Mouse (Mus musculus) CH12.LX (cell line): ENCODE measurements at regions not wholly inside any gene's neighbourhood (a gene's known extent, or its start where the extent isn't known, plus 50 kb on each side); places are given as distances from the start of the nearest gene placed in this dataset.

Experiments
- DNase-seq: peaks from one replicate; pipeline ENCODE4 v3.0.0-alpha.2; 2013; ENCODE audit errors: extremely low read depth
- H3K27ac ChIP-seq: 2 replicates; pipeline ENCODE4 v1.5.1; 2012; ENCODE audit warnings: low read depth, mild to moderate bottlenecking, control low read depth, moderate library complexity; ENCODE audit not compliant: insufficient read depth
- H3K27me3 ChIP-seq: replicated peaks from 2 replicates; pipeline ENCODE3; 2012; ENCODE audit warnings: inconsistent platforms
- H3K36me3 ChIP-seq, 2 experiments: replicated peaks in 1 of 2; 2 replicates each; pipeline versions ENCODE3 to v1.6.1; 2012; ENCODE audit warnings: inconsistent platforms in 1 of 2, low read length in 1 of 2, mild to moderate bottlenecking in 1 of 2, mixed read lengths in 1 of 2, moderate library complexity in 1 of 2; ENCODE audit not compliant: control insufficient read depth in 1 of 2, insufficient read depth in 1 of 2
- H3K4me1 ChIP-seq, 2 experiments: 2 replicates each; pipeline ENCODE4 v1.6.1; 2012; ENCODE audit warnings: inconsistent platforms in 1 of 2, moderate library complexity in 1 of 2; ENCODE audit not compliant: insufficient read depth in 2 of 2, control insufficient read depth in 1 of 2
- H3K4me2 ChIP-seq: 2 replicates; pipeline ENCODE4 v1.6.1; 2012; ENCODE audit warnings: low read depth, mild to moderate bottlenecking, control low read depth; ENCODE audit not compliant: poor library complexity, insufficient read depth, severe bottlenecking
- H3K4me3 ChIP-seq, 3 experiments: fragments of 150-350 bp in 1 of 3; sonication (generic) in 1 of 3; replicated peaks in 1 of 3; 2 replicates each; pipeline versions ENCODE3 to v1.5.1; 2011 to 2012; ENCODE audit warnings: low read depth in 2 of 3, low read length in 2 of 3, mild to moderate bottlenecking in 2 of 3, moderate library complexity in 2 of 3, control low read depth in 1 of 3, improper control_type of control experiment in 1 of 3, inconsistent platforms in 1 of 3, mixed read lengths in 1 of 3; ENCODE audit not compliant: poor library complexity in 1 of 3
- H3K79me2 ChIP-seq: replicated peaks from 2 replicates; pipeline ENCODE4 v1.6.1; 2012; ENCODE audit warnings: mild to moderate bottlenecking, moderate library complexity; ENCODE audit not compliant: control insufficient read depth, poor library complexity, insufficient read depth, severe bottlenecking; ENCODE audit errors: extremely low read depth
- H3K9ac ChIP-seq: 2 replicates; pipeline ENCODE4 v1.6.1; 2012; ENCODE audit warnings: low read depth, mild to moderate bottlenecking, control low read depth, moderate library complexity; ENCODE audit not compliant: insufficient read depth
- H3K9me3 ChIP-seq: replicated peaks from 2 replicates; pipeline ENCODE3; 2012; ENCODE audit warnings: low read length, inconsistent platforms, mixed read lengths
- CHD2 ChIP-seq: IDR thresholded peaks from 2 replicates; pipeline ENCODE4 v1.6.1; 2011; ENCODE audit warnings: low read length, improper control_type of control experiment
- CTCF ChIP-seq, 2 experiments: IDR thresholded peaks in 1 of 2; conservative IDR thresholded peaks in 1 of 2; 2 replicates each; pipeline ENCODE4 v1.5.1; 2011 to 2012; ENCODE audit warnings: low read depth in 2 of 2, low read length in 2 of 2, improper control_type of control experiment in 1 of 2, inconsistent platforms in 1 of 2, mild to moderate bottlenecking in 1 of 2, moderate library complexity in 1 of 2
- ELF1 ChIP-seq: IDR thresholded peaks from 2 replicates; pipeline ENCODE4 v1.6.1; 2014; ENCODE audit warnings: low read depth, mild to moderate bottlenecking, inconsistent platforms, low read length, improper control_type of control experiment
- EP300 ChIP-seq: IDR thresholded peaks from 2 replicates; pipeline ENCODE4 v1.6.1; 2011; ENCODE audit warnings: low read length, improper control_type of control experiment
- ETS1 ChIP-seq: conservative IDR thresholded peaks from 2 replicates; pipeline ENCODE4 v1.6.1; 2012; ENCODE audit warnings: low read depth, mild to moderate bottlenecking, inconsistent platforms, low read length, improper control_type of control experiment, moderate library complexity
- GABPA ChIP-seq: IDR thresholded peaks from 2 replicates; pipeline ENCODE4 v1.6.1; 2012; ENCODE audit warnings: low read depth, low read length, improper control_type of control experiment, inconsistent platforms; ENCODE audit not compliant: insufficient replicate concordance
- HCFC1 ChIP-seq: IDR thresholded peaks from 2 replicates; pipeline ENCODE4 v1.6.1; 2012; ENCODE audit warnings: low read depth, mild to moderate bottlenecking, inconsistent platforms, low read length, improper control_type of control experiment
- JUN ChIP-seq: IDR thresholded peaks from 2 replicates; pipeline ENCODE4 v1.6.1; 2011; ENCODE audit warnings: low read depth, mild to moderate bottlenecking, low read length, improper control_type of control experiment, moderate library complexity; ENCODE audit not compliant: insufficient read depth
- JUND ChIP-seq: conservative IDR thresholded peaks from 2 replicates; pipeline ENCODE4 v1.6.1; 2011; ENCODE audit warnings: low read depth, low read length, improper control_type of control experiment
- KAT2A ChIP-seq: IDR thresholded peaks from 2 replicates; pipeline ENCODE4 v1.6.1; 2012; ENCODE audit warnings: low read length, improper control_type of control experiment, inconsistent platforms; ENCODE audit not compliant: insufficient replicate concordance
- MAFK ChIP-seq: IDR thresholded peaks from 2 replicates; pipeline ENCODE4 v1.6.1; 2011; ENCODE audit warnings: low read length, improper control_type of control experiment; ENCODE audit not compliant: insufficient replicate concordance
- MAZ ChIP-seq: IDR thresholded peaks from 2 replicates; pipeline ENCODE4 v1.6.1; 2012; ENCODE audit warnings: low read depth, mild to moderate bottlenecking, inconsistent platforms, low read length, improper control_type of control experiment, moderate library complexity
- MXI1 ChIP-seq: IDR thresholded peaks from 2 replicates; pipeline ENCODE4 v1.6.1; 2011; ENCODE audit warnings: mild to moderate bottlenecking, low read depth, low read length, improper control_type of control experiment
- MYC ChIP-seq: IDR thresholded peaks from 2 replicates; pipeline ENCODE4 v1.6.1; 2011; ENCODE audit warnings: low read depth, mild to moderate bottlenecking, improper control_type of control experiment, low read length
- NELFE ChIP-seq: IDR thresholded peaks from 2 replicates; pipeline ENCODE4 v1.6.1; 2011; ENCODE audit warnings: low read depth, low read length, improper control_type of control experiment
- PAX5 ChIP-seq: IDR thresholded peaks from 2 replicates; pipeline ENCODE4 v1.6.1; 2012; ENCODE audit warnings: low read length, inconsistent platforms, mixed read lengths
- POLR2A ChIP-seq: IDR thresholded peaks from 2 replicates; pipeline ENCODE4 v1.6.1; 2011; ENCODE audit warnings: low read depth, mild to moderate bottlenecking, improper control_type of control experiment, low read length
- RAD21 ChIP-seq: IDR thresholded peaks from 2 replicates; pipeline ENCODE4 v1.6.1; 2011; ENCODE audit warnings: low read depth, mild to moderate bottlenecking, low read length, improper control_type of control experiment, moderate library complexity
- RCOR1 ChIP-seq: conservative IDR thresholded peaks from 2 replicates; pipeline ENCODE4 v1.6.1; 2012; ENCODE audit warnings: low read depth, mild to moderate bottlenecking, inconsistent platforms, low read length, improper control_type of control experiment
- SIN3A ChIP-seq: IDR thresholded peaks from 2 replicates; pipeline ENCODE4 v1.6.1; 2012; ENCODE audit warnings: low read length, improper control_type of control experiment, inconsistent platforms
- TBP ChIP-seq: conservative IDR thresholded peaks from 2 replicates; pipeline ENCODE4 v1.6.1; 2011; ENCODE audit warnings: low read depth, low read length, improper control_type of control experiment
- UBTF ChIP-seq: IDR thresholded peaks from 2 replicates; pipeline ENCODE4 v1.6.1; 2012; ENCODE audit warnings: low read depth, mild to moderate bottlenecking, inconsistent platforms, low read length, improper control_type of control experiment, moderate library complexity
- USF1 ChIP-seq: IDR thresholded peaks from 2 replicates; pipeline ENCODE4 v1.6.1; 2014; ENCODE audit warnings: low read depth, mild to moderate bottlenecking, inconsistent platforms, low read length, improper control_type of control experiment
- USF2 ChIP-seq: conservative IDR thresholded peaks from 2 replicates; pipeline ENCODE4 v1.6.1; 2011; ENCODE audit warnings: low read depth, low read length, improper control_type of control experiment
- ZC3H11A ChIP-seq: IDR thresholded peaks from 2 replicates; pipeline ENCODE4 v1.6.1; 2012; ENCODE audit warnings: low read depth, mild to moderate bottlenecking, inconsistent platforms, low read length, improper control_type of control experiment
- ZKSCAN1 ChIP-seq: IDR thresholded peaks from 2 replicates; pipeline ENCODE4 v1.6.1; 2012; ENCODE audit warnings: low read depth, inconsistent platforms, low read length, improper control_type of control experiment, borderline replicate concordance
- ZMIZ1 ChIP-seq: IDR thresholded peaks from 2 replicates; pipeline ENCODE4 v1.6.1; 2012; ENCODE audit warnings: low read depth, mild to moderate bottlenecking, inconsistent platforms, low read length, improper control_type of control experiment
- ZNF384 ChIP-seq: IDR thresholded peaks from 2 replicates; pipeline ENCODE4 v1.6.1; 2012; ENCODE audit warnings: low read depth, low read length, improper control_type of control experiment, inconsistent platforms
- dilution Hi-C: fragments of 300-500 bp; cut with MboI; formaldehyde crosslinking; loops from 2 replicates; pipeline ENCODE4 v1.14.3; 2020; ENCODE audit warnings: low sequenced_read_pairs; ENCODE audit not compliant: extremely low pct_unique_long_range_greater_than_20kb, extremely low pct_ligation_motif_present
- in situ Hi-C: fragments of 300-500 bp; cut with MboI; formaldehyde crosslinking; loops from 3 replicates; pipeline ENCODE4 v1.14.3; 2019; ENCODE audit warnings: low sequenced_read_pairs, low pct_ligation_motif_present, low pct_unique_long_range_greater_than_20kb, mixed read lengths

GRCm38 (mm10) chr3:140452513-140452912 lies 759.6 kb downstream of the Pdha2 start:
- no peaks in the 10 kb centered on the region for H3K9me3 ChIP-seq
- dilution Hi-C loops: no loop called here
- no peaks in the 10 kb centered on the region for H3K27me3 ChIP-seq
- no peaks in the 10 kb centered on the region for H3K79me2 ChIP-seq
- H3K36me3 ChIP-seq: no peaks in the 10 kb centered on the region
- in situ Hi-C loops: no loop called here
- DNase-seq: no peak
- H3K4me1 ChIP-seq: peaks cover 0 to 5% of the 10 kb centered on the region in 2 experiments; a peak in 2 of 4 replicates
- H3K27ac ChIP-seq: no peak overlapping the region
- no peak overlapping the region for H3K4me2 ChIP-seq
- H3K9ac ChIP-seq: no peak overlapping the region
- TF ChIP-seq KAT2A (no peak), EP300 (no peak), MAFK (no peak), ZMIZ1 (no peak), TBP (no peak), CTCF (conservative IDR thresholded peaks at IDR 0.05 in 1 of 2, IDR thresholded peaks at IDR 0.05 in 1 of 2; ENCODE audit: low read depth in 2 of 2, low read length in 2 of 2) (no peak)
- no peak overlapping the region for H3K4me3 ChIP-seq

GRCm38 (mm10) chr3:140451148-140451547 lies 761.0 kb downstream of the Pdha2 start:
- no peak overlapping the region for H3K27ac ChIP-seq
- H3K9ac ChIP-seq: no peak overlapping the region
- dilution Hi-C loops (no loop called here), in situ Hi-C loops (no loop called here)
- H3K4me2 ChIP-seq: no peak overlapping the region
- H3K9me3 ChIP-seq: no peaks in the 10 kb centered on the region
- H3K4me3 ChIP-seq: no peak overlapping the region
- peak; percentile 51 for TF ChIP-seq RAD21
- no peak for TF ChIP-seq POLR2A
- TF ChIP-seq ZNF384: no peak
- TF ChIP-seq USF1: no peak
- TF ChIP-seq RCOR1: no peak
- TF ChIP-seq ELF1: no peak
- peak in 1 of 2 experiments; percentile 53; a peak in 2 of 4 replicates for TF ChIP-seq CTCF (conservative IDR thresholded peaks at IDR 0.05 in 1 of 2, IDR thresholded peaks at IDR 0.05 in 1 of 2; ENCODE audit: low read depth in 2 of 2, low read length in 2 of 2)
- TF ChIP-seq JUND: no peak
- no peaks in the 10 kb centered on the region for H3K79me2 ChIP-seq
- no peak for DNase-seq
- no peaks in the 10 kb centered on the region for H3K4me1 ChIP-seq
- no peaks in the 10 kb centered on the region for H3K36me3 ChIP-seq
- H3K27me3 ChIP-seq: no peaks in the 10 kb centered on the region

- no peak for DNase-seq
- Histone ChIP-seq H3K27ac (no peak overlapping the region), H3K9me3 (no peaks in the 10 kb centered on the region), H3K79me2 (no peaks in the 10 kb centered on the region), H3K36me3 (no peaks in the 10 kb centered on the region), H3K4me2 (no peak overlapping the region), H3K27me3 (no peaks in the 10 kb centered on the region), H3K4me1 (no peaks in the 10 kb centered on the region), H3K9ac (no peak overlapping the region), H3K4me3 (no peak overlapping the region)
- TF ChIP-seq ZKSCAN1: no peak
- TF ChIP-seq HCFC1: no peak
- TF ChIP-seq CHD2: no peak
- no peak for TF ChIP-seq MXI1
- no peak for TF ChIP-seq MAFK
- no peak for TF ChIP-seq MAZ
- no peak for TF ChIP-seq UBTF
- no peak for TF ChIP-seq GABPA
- TF ChIP-seq ZC3H11A: no peak
- no peak for TF ChIP-seq PAX5
- no peak for TF ChIP-seq USF2
- no peak for TF ChIP-seq TBP
- no peak for TF ChIP-seq ETS1
- no peak for TF ChIP-seq POLR2A
- TF ChIP-seq NELFE: no peak
- TF ChIP-seq SIN3A: no peak
- no peak for TF ChIP-seq USF1
- no peak for TF ChIP-seq JUN
- TF ChIP-seq MYC: no peak
- TF ChIP-seq EP300: no peak
- dilution Hi-C loops (no loop called here), in situ Hi-C loops (no loop called here)
Observed at GRCm38 (mm10) chr3:140409239-140409638, 802.9 kb downstream of the Pdha2 start.
